Mouse (Mus musculus) liver, embryonic 12.5 days (tissue): Measurements from ENCODE around the gene As3mt. TPM values are rescaled to one million over a fixed set of nuclear protein-coding genes. Genes with fewer than 3 reads are reported as not detected.
"Not testable (repeated sequence)": the region's sequence is repeated elsewhere in the genome, so short reads cannot be mapped to it uniquely, and the experiment has no call there.

ENCODE experiments used
- ATAC-seq: fragments of 200-750 bp; cut with Nextera tagmentation; 2 replicates; pipeline ENCODE4 v1.8.0; 2017; ENCODE audit warnings: moderate number of reproducible peaks, mild to moderate bottlenecking, moderate library complexity
- H3K27ac ChIP-seq: fragments of 300-500 bp; sonication (generic); 2 replicates; pipeline ENCODE4 v1.5.1; 2016; ENCODE audit warnings: mild to moderate bottlenecking
- H3K27me3 ChIP-seq: fragments of 300-500 bp; sonication (generic); replicated peaks from 2 replicates; pipeline ENCODE4 v1.6.1; 2016; ENCODE audit warnings: mild to moderate bottlenecking, moderate library complexity
- H3K36me3 ChIP-seq: fragments of 300-500 bp; sonication (generic); 2 replicates; pipeline ENCODE4 v1.6.1; 2016; ENCODE audit warnings: mild to moderate bottlenecking, moderate library complexity
- H3K4me1 ChIP-seq: fragments of 300-500 bp; sonication (generic); 2 replicates; pipeline ENCODE4 v1.6.1; 2016
- H3K4me2 ChIP-seq: fragments of 300-500 bp; sonication (generic); 2 replicates; pipeline ENCODE4 v1.6.1; 2016; ENCODE audit warnings: mild to moderate bottlenecking, moderate library complexity
- H3K4me3 ChIP-seq: fragments of 300-500 bp; sonication (generic); 2 replicates; pipeline ENCODE4 v1.5.1; 2016; ENCODE audit warnings: mild to moderate bottlenecking, moderate library complexity
- H3K9ac ChIP-seq: fragments of 300-500 bp; sonication (generic); 2 replicates; pipeline ENCODE4 v1.6.1; 2016; ENCODE audit warnings: mild to moderate bottlenecking, moderate library complexity
- H3K9me3 ChIP-seq: fragments of 300-500 bp; sonication (generic); replicated peaks from 2 replicates; pipeline ENCODE4 v1.6.1; 2016; ENCODE audit warnings: mild to moderate bottlenecking, moderate library complexity
- WGBS: fragments of 180-500 bp; shearing (Covaris S2); methylation state at CpG from one replicate; pipeline ENCODE4 v1.1.7; 2016; ENCODE audit not compliant: insufficient replicate concordance; 5-methylcytosine and 5-hydroxymethylcytosine counted together
- polyA plus RNA-seq: library from polyadenylated mRNA; unstranded; fragments of >200 nt; fragmentation: Nextera tagmentation; extraction: Ambion mirVana; gene quantifications from 2 replicates; pipeline ENCODE4 v1.2.1, GENCODE M21; 2016

The As3mt gene
- polyA plus RNA-seq, 1 experiment from 2014 or later: 20.1 TPM

DNA sequence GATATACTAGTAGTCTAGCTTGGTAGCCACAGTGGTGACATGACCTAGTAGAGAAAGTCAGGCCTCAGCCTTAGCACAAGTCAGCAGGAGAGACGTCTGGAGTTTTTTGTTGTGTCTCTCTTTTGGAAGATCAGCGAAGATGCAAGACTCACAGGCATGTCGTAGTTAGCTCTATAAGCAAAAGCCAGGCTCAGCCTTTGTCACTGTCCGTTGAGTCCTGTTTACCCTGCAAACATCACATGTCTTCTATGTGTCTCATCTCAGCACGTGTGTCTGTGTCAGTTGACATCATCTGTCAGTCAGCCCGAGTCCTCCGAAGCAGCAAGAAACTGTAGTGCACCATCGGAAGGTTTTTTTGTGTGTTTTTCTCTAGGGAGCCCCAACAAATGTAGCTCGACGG, 24.1 kb downstream of the As3mt start:
- Histone ChIP-seq H3K4me2 (no peak overlapping the region), H3K27ac (no peak overlapping the region), H3K9ac (no peak overlapping the region), H3K9me3 (no peaks in the 10 kb centered on the region), H3K36me3 (peaks cover 7% of the 10 kb centered on the region; the same call in 1 of the 2 replicates), H3K4me3 (no peak overlapping the region), H3K4me1 (peaks cover 22% of the 10 kb centered on the region), H3K27me3 (no peaks in the 10 kb centered on the region)
- ATAC-seq: no peak
- 80% methylated on average over 10 of the region's 10 CpGs for WGBS

DNA sequence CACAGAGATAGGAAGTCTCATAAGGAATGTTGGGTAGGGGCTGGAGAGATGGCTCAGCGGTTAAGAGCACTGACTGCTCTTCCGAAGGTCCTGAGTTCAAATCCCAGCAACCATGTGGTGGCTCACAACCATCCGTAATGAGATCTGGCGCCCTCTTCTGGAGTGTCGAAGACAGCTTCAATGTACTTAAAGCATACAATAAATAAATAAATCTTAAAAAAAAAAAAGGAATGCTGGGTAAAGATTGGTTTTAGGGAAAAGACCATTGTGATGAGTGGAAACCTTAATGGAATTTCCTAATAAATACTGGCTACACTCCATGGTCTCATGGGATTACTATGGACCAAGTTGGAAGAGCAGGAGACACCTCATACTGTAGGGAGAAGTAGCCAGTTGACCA, 25.4 kb downstream of the As3mt start:
- H3K9ac ChIP-seq, ATAC-seq, H3K36me3 ChIP-seq, H3K4me2 ChIP-seq, H3K27me3 ChIP-seq, H3K27ac ChIP-seq, H3K4me3 ChIP-seq, H3K9me3 ChIP-seq: not testable (repeated sequence)
- peaks cover 12% of the 10 kb centered on the region for H3K4me1 ChIP-seq
- WGBS: 79% methylated on average over 5 of the region's 5 CpGs

DNA sequence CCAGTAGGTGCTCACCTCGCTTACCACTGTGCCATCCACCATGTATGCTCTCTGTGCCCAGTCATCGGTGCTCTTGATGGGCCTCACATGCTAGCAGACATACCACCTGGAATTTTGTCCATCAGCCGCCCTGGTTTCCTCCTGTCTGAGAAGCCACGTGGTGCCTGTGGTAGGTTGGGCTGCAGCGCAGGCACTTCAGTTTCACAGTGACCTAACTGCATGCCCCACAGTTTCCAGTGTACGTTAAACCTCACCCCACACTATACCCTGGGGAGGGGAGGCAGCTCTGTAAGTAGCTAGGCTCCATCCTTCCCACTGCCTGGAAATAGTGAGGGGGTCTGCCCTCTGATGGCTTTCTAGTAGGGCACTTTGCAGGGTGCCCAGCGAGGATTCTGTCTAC, 26.4 kb downstream of the As3mt start:
- H3K4me1 ChIP-seq: peaks cover 3% of the 10 kb centered on the region
- no peak overlapping the region for H3K9ac ChIP-seq
- H3K4me3 ChIP-seq: no peak overlapping the region
- H3K36me3 ChIP-seq: peaks cover 9% of the 10 kb centered on the region
- no peaks in the 10 kb centered on the region for H3K27me3 ChIP-seq
- H3K27ac ChIP-seq: no peak overlapping the region
- H3K9me3 ChIP-seq: no peaks in the 10 kb centered on the region
- no peak overlapping the region for H3K4me2 ChIP-seq
- WGBS: 77% methylated on average over 7 of the region's 7 CpGs
- no peak for ATAC-seq

DNA sequence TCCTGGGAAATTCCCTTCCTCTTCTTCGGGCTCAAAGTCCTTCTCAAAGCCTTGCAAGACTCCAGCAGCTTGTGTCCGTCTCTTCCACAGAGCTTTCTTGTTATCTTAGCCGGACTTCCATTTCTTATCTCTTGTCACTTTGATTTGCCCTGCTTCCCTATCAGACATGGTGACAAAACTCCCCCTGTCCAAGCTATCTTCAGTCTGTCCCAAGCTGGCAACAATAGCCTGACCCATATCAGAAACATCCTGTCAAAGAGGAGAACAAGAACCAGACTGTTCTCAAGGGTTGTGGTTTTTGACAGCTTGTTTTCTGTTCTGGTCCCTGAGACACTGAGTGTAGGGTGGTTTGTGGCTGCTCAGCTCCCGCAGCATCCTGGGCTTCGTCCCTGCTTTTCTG, 28.0 kb downstream of the As3mt start:
- Histone ChIP-seq H3K27ac (no peak overlapping the region), H3K9me3 (no peaks in the 10 kb centered on the region), H3K9ac (no peak overlapping the region), H3K27me3 (no peaks in the 10 kb centered on the region), H3K36me3 (peaks cover 10% of the 10 kb centered on the region), H3K4me2 (no peak overlapping the region), H3K4me1 (no peaks in the 10 kb centered on the region), H3K4me3 (no peak overlapping the region)
- WGBS: 30% methylated on average over 5 of the region's 5 CpGs
- ATAC-seq: no peak

DNA sequence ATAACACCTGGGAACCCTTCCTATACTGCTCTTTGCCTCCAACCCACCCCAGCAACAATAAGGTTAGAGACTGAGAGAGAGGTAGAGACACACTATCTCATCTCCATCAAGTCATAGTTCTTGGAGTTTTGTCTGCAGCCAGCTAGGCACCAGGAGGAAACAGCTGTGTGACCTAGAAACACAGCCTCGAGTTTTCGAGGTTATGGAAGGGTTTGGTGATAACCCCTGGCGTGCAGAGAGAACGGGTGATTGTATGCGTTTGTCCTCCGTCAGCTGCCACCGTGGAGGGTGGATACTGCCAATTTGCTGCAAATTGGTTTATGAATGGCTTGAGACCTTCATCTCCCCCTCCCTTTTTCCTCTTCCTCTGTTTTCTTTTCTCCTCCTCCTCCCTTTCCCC, 29.8 kb downstream of the As3mt start:
- WGBS: 49% methylated on average over 7 of the region's 7 CpGs
- H3K4me3 ChIP-seq: no peak overlapping the region
- H3K9ac ChIP-seq: no peak overlapping the region
- no peak for ATAC-seq
- peaks cover 7% of the 10 kb centered on the region for H3K36me3 ChIP-seq
- no peaks in the 10 kb centered on the region for H3K4me1 ChIP-seq
- no peaks in the 10 kb centered on the region for H3K9me3 ChIP-seq
- H3K4me2 ChIP-seq: no peak overlapping the region
- no peaks in the 10 kb centered on the region for H3K27me3 ChIP-seq
- no peak overlapping the region for H3K27ac ChIP-seq

DNA sequence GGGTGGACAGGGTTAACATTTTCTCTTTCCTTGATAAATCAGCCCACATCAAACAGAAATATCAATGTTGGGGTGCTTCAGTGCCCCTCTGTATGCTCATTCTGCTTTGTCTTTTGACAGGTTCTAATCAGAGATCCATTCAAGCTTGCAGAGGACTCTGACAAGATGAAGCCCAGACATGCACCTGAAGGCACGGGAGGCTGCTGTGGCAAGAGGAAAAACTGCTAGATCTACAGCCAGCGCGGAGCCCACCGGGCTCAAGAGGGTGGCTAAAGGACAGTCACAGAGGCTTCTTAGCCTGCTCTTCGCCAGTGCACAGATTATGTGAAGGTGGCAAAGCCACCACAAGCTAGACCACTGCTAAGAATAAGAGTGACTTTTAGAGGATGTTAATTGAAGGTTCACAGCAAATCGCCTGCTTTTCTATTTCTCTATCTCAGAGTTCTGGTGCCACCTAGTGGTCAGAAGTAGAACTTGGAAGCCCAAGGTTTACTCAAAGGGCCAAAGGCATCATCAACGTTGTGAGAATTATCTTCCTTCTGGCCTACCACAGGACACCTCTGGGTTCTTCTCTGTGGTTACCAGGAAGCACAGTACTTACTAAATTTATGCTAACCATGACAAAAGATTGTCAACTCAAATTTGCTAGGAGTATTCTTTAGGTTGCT, 33.2 kb downstream of the As3mt start:
- Histone ChIP-seq H3K4me3 (no peak overlapping the region), H3K4me2 (no peak overlapping the region), H3K36me3 (peaks cover 7% of the 10 kb centered on the region), H3K9ac (no peak overlapping the region), H3K9me3 (no peaks in the 10 kb centered on the region), H3K4me1 (no peaks in the 10 kb centered on the region), H3K27me3 (0 out of 2 replicates have a peak, but pooled peaks cover 4% of the 10 kb centered on the region), H3K27ac (no peak overlapping the region)
- 49% methylated on average over 7 of the region's 7 CpGs for WGBS
- no peak for ATAC-seq

DNA sequence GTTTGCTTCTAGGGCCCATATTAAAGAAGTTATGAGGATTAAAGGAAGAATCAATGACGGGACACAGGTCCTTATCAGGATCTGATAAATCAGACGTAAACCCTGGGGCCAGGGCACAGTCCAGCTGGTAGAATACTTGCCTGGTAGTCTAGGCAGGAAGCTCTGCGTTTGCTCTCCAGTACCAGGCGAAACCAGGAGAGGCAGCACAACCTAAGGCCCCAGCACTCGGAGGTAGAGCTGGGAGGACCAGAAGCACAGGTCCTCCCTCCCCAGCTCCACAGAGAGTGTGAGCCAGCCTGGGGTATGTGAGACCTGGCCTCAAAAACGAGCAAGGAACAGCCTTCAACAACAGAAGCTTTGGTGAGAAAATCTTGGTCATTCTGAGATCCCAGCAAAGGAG, 34.3 kb downstream of the As3mt start:
- no peak for ATAC-seq
- H3K9me3 ChIP-seq: no peaks in the 10 kb centered on the region
- H3K36me3 ChIP-seq: peaks cover 7% of the 10 kb centered on the region
- no peak overlapping the region for H3K4me3 ChIP-seq
- no peak overlapping the region for H3K4me2 ChIP-seq
- no peaks in the 10 kb centered on the region for H3K4me1 ChIP-seq
- H3K27ac ChIP-seq: no peak overlapping the region
- H3K9ac ChIP-seq: no peak overlapping the region
- 0 out of 2 replicates have a peak, but pooled peaks cover 5% of the 10 kb centered on the region for H3K27me3 ChIP-seq
- 39% methylated on average over 6 of the region's 6 CpGs for WGBS

DNA sequence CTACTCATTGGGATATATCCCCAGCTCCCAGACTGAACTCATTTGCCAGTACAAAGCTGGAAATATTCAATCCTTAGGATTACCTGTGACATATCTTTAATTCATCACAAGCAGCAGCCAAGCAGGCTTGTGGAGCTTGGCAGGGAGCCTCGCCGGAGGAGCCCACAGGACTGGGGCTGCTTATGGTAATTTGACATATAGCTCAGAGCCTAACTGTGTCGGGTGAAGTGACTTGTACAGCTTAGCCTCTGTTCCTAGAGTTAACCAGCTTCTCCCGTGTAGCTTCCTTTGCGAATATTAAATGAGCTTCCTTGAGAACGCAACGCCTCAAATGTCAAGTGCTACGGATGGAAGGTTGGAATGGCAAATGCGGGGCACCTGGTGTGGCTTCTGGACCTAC, 37.4 kb downstream of the As3mt start:
- WGBS: 74% methylated on average over 9 of the region's 9 CpGs
- H3K4me3 ChIP-seq: no peak overlapping the region

DNA sequence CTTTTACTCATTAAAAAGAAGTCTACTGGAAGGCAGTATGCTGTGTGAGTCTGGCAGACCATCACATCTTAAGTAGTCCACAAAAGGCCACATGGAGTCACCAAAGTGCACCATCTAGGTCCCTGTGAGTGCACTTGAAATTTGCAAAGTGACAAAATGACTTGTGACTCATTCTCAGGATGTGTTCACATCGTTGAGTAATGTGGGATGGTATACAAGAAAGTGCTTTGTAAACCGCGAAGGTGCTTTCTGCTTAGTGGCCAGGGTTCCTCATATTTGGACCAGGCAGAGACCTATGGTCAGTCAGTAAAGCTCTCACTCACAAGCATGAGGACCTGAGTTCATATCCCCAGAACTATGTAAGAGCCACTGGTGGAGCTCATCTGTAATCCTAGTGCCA, 40.5 kb downstream of the As3mt start:
- Histone ChIP-seq H3K9ac (no peak overlapping the region), H3K27me3 (peaks cover 10% of the 10 kb centered on the region; the same call in 1 of the 2 replicates), H3K36me3 (no peaks in the 10 kb centered on the region), H3K4me3 (no peak overlapping the region), H3K27ac (no peak overlapping the region), H3K4me2 (no peak overlapping the region), H3K4me1 (no peaks in the 10 kb centered on the region), H3K9me3 (no peaks in the 10 kb centered on the region)
- WGBS: 73% methylated on average over 3 of the region's 3 CpGs
- ATAC-seq: no peak

More for the DNA sequence above, 37.4 kb downstream of the As3mt start:
- H3K9me3 ChIP-seq: no peaks in the 10 kb centered on the region
- no peak overlapping the region for H3K4me2 ChIP-seq
- no peaks in the 10 kb centered on the region for H3K36me3 ChIP-seq
- H3K9ac ChIP-seq: no peak overlapping the region
- no peak overlapping the region for H3K27ac ChIP-seq
- H3K27me3 ChIP-seq: peaks cover 7% of the 10 kb centered on the region; the same call in 1 of the 2 replicates
- ATAC-seq: no peak
- H3K4me1 ChIP-seq: no peaks in the 10 kb centered on the region

DNA sequence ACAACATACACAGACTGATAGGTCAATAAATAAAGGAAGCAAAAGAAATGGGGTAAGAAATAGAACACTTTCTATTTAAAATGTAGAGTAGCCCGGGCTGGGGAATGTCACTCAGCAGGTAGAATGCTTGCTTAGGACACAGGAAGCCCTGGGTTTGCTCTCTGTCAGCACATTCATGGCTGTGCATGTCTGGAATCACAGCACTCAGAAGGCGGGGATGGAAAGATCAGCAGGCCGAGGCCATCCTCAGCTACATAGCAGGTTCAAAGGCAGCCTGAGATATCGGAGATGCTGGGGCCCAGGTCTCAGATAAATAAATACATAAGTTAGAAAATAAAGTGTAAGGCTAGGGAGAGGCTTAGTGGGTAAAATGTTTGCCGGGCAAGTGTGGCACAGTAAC, 45.0 kb downstream of the As3mt start:
- Histone ChIP-seq H3K4me3 (no peak overlapping the region), H3K4me2 (no peak overlapping the region), H3K4me1 (no peaks in the 10 kb centered on the region), H3K27ac (no peak overlapping the region), H3K9ac (no peak overlapping the region), H3K27me3 (peaks cover 29% of the 10 kb centered on the region), H3K36me3 (no peaks in the 10 kb centered on the region), H3K9me3 (no peaks in the 10 kb centered on the region)
- no peak for ATAC-seq
- 70% methylated on average over 5 of the region's 5 CpGs for WGBS

DNA sequence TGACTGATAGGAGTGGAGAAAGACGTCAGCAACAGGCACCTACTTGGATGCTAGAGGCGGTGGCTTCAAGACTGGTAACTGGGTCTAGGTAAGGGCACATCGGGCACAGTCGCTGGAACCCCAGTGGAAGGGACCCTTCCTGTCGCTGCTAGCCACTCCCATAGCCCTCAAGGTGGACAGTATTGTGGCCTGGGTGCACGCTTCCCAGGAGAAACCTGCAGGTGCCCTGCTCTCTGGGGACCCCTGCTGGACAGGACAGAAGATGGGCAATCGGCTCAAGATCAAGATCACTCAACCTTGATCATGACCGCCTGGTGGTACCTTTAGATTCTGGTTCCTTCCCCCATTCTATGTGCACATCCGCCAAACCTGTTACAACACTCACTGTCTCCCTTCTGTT, 47.8 kb downstream of the As3mt start:
- H3K27ac ChIP-seq: no peak overlapping the region
- ATAC-seq: no peak
- H3K9me3 ChIP-seq: no peaks in the 10 kb centered on the region
- peaks cover 48% of the 10 kb centered on the region for H3K27me3 ChIP-seq
- 0 out of 2 replicates have a peak, but pooled peaks cover 6% of the 10 kb centered on the region for H3K4me1 ChIP-seq
- no peak overlapping the region for H3K4me2 ChIP-seq
- no peaks in the 10 kb centered on the region for H3K36me3 ChIP-seq
- no peak overlapping the region for H3K4me3 ChIP-seq
- no peak overlapping the region for H3K9ac ChIP-seq
- WGBS: 34% methylated on average over 9 of the region's 9 CpGs

DNA sequence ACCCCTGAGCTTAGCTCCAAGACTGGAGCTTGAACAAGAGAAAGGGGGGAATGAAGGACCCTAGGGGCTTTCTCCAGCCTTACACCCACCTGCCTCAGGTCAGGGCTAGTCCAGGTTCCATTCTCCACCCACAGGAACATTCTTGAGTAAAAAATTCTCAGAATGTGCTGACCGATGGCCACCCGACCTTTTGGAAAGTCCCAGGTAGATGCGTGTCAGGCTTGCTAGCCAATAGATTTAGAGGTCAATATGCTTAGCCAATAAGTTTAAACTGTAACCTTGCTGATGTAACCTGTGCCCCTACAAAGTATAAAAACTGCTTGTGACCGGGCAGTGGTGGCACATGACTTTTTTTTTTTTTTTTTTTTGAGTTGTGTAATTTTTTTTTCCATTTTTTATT, 49.0 kb downstream of the As3mt start:
- Histone ChIP-seq H3K27ac (no peak overlapping the region), H3K4me2 (no peak overlapping the region)
- WGBS: 69% methylated on average over 4 of the region's 4 CpGs

DNA sequence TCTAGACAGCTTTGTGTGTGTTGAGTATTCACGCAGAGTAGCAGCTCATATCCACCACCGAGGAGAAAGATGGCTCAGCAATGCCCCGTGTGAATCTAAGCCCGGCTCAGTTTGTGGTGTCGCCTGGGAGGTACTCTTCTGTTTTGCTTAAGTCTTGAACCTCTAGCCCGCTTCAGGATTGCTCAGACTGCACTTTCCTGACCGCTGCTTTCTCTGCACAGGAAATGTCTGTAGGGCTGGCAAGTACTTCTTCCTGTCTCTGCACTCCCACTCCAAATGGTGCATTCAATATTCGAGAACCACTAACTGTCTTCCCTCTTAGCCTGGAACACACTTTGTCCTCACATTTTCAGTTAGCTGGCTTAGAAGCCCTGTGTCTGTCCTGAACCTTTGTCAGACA, 51.8 kb downstream of the As3mt start:
- H3K4me3 ChIP-seq: no peak overlapping the region
- H3K9me3 ChIP-seq: no peaks in the 10 kb centered on the region
- 10% methylated on average over 8 of the region's 8 CpGs for WGBS
- H3K36me3 ChIP-seq: no peaks in the 10 kb centered on the region
- no peak overlapping the region for H3K27ac ChIP-seq
- no peak overlapping the region for H3K9ac ChIP-seq
- H3K27me3 ChIP-seq: peaks cover 70% of the 10 kb centered on the region
- H3K4me1 ChIP-seq: peaks cover 35% of the 10 kb centered on the region
- ATAC-seq: no peak
- H3K4me2 ChIP-seq: no peak overlapping the region

More for the DNA sequence above, 49.0 kb downstream of the As3mt start:
- H3K4me3 ChIP-seq: no peak overlapping the region
- H3K4me1 ChIP-seq: peaks cover 10% of the 10 kb centered on the region
- no peaks in the 10 kb centered on the region for H3K9me3 ChIP-seq
- no peak for ATAC-seq
- H3K9ac ChIP-seq: no peak overlapping the region
- peaks cover 48% of the 10 kb centered on the region for H3K27me3 ChIP-seq
- no peaks in the 10 kb centered on the region for H3K36me3 ChIP-seq
